Mouse (Mus musculus) heart, postnatal 25 days (tissue): Measurements from ENCODE around the gene Ifnab. TPM values are rescaled to one million over a fixed set of nuclear protein-coding genes. Genes with fewer than 3 reads are reported as not detected.

Experiments
- DNase-seq: peaks from one replicate; pipeline ENCODE4 v3.0.0; 2022; ENCODE audit warnings: low spot score
- intact Hi-C: fragments of 180-260 bp; cut with DNase I; formaldehyde crosslinking; loops from one replicate; pipeline ENCODE4 v1.15.1; 2025
- total RNA-seq, 2 experiments: library from RNA; stranded (reverse); gene quantifications; 2 replicates each; pipeline ENCODE4 v1.2.3; 2021

Gene Ifnab
- total RNA-seq: not detected

- intact Hi-C loops: no loop called here
- DNase-seq: no peak
These were observed at the start of gene Ifnab for GRCm38 (mm10) chr4:88691259-88691658. Ifnab (minus strand) TSS chr4:88691359.

- DNase-seq: no peak
- intact Hi-C loops: loop anchor here (2.0 to 10.0 kb wide), 2 partner anchors 18 to 644 kb away; partner anchors contain the start of gene Focad
These were observed 47.9 kb upstream of the Ifnab start for GRCm38 (mm10) chr4:88739036-88739435.

GRCm38 (mm10) chr4:88738480-88738879, 47.3 kb upstream of the Ifnab start:
- intact Hi-C loops: loop anchor here (2.0 to 10.0 kb wide), 2 partner anchors 18 to 644 kb away; partner anchors contain the start of gene Focad
- no peak for DNase-seq

GRCm38 (mm10) chr4:88727324-88727723, 36.2 kb upstream of the Ifnab start:
- intact Hi-C loops: no loop called here

GRCm38 (mm10) chr4:88726727-88727126, 35.6 kb upstream of the Ifnab start:
- no peak for DNase-seq
- intact Hi-C loops: no loop called here

More at GRCm38 (mm10) chr4:88727324-88727723, 36.2 kb upstream of the Ifnab start:
- DNase-seq: no peak

GRCm38 (mm10) chr4:88723497-88724090, 32.4 kb upstream of the Ifnab start:
- intact Hi-C loops: no loop called here
- no peak for DNase-seq

GRCm38 (mm10) chr4:88721791-88722721, 30.9 kb upstream of the Ifnab start, which contains the start of the genes Gm26566 and Klhl9:
Gm26566 (plus strand) TSS chr4:88721805.
Klhl9 (minus strand) TSS chr4:88722465.
- DNase-seq: peak; percentile 84
- intact Hi-C loops: no loop called here

GRCm38 (mm10) chr4:88718715-88719114, 27.6 kb upstream of the Ifnab start:
- intact Hi-C loops: no loop called here
- DNase-seq: no peak

- no peak for DNase-seq
- intact Hi-C loops: no loop called here
These were observed 23.9 kb upstream of the Ifnab start for GRCm38 (mm10) chr4:88715059-88715458.

GRCm38 (mm10) chr4:88714281-88714680, 23.1 kb upstream of the Ifnab start:
- DNase-seq: no peak
- intact Hi-C loops: no loop called here

GRCm38 (mm10) chr4:88707128-88707826, 16.1 kb upstream of the Ifnab start:
- intact Hi-C loops: no loop called here
- DNase-seq: no peak

GRCm38 (mm10) chr4:88705924-88706323, 14.8 kb upstream of the Ifnab start:
- intact Hi-C loops: no loop called here
- no peak for DNase-seq

GRCm38 (mm10) chr4:88699301-88699700, 8.1 kb upstream of the Ifnab start:
- no peak for DNase-seq
- intact Hi-C loops: no loop called here

GRCm38 (mm10) chr4:88698781-88699180, 7.6 kb upstream of the Ifnab start:
- intact Hi-C loops: no loop called here
- no peak for DNase-seq

GRCm38 (mm10) chr4:88697753-88698152, 6.6 kb upstream of the Ifnab start:
- DNase-seq: no peak
- intact Hi-C loops: no loop called here

- DNase-seq: no peak
- intact Hi-C loops: no loop called here
These were observed 5.9 kb upstream of the Ifnab start for GRCm38 (mm10) chr4:88697108-88697507.

- intact Hi-C loops: loop anchor here (1.0 kb wide), 1 partner anchor 32 kb away; no protein-coding TSS in a partner anchor
- DNase-seq: peak; percentile 26
These were observed 5.2 kb upstream of the Ifnab start for GRCm38 (mm10) chr4:88696237-88696884.

- no peak for DNase-seq
- intact Hi-C loops: no loop called here
These were observed 2.2 kb upstream of the Ifnab start for GRCm38 (mm10) chr4:88693392-88693791.

- intact Hi-C loops: no loop called here
- no peak for DNase-seq
These were observed 1.4 kb upstream of the Ifnab start for GRCm38 (mm10) chr4:88692537-88692936.

GRCm38 (mm10) chr4:88683812-88684211, 7.3 kb downstream of the Ifnab start, which contains the start of gene Ifna2:
Ifna2 (minus strand) TSS chr4:88683912.
- no peak for DNase-seq
- intact Hi-C loops: loop anchor here (5.0 kb wide), 1 partner anchor 138 kb away; no protein-coding TSS in a partner anchor
